Mouse (Mus musculus) heart, postnatal 0 days (tissue): ENCODE data around the gene Pigk. TPM values are rescaled to one million over a fixed set of nuclear protein-coding genes. Genes with fewer than 3 reads are reported as not detected.

Source experiments
- ATAC-seq: fragments of 200-750 bp; cut with Nextera tagmentation; 2 replicates; pipeline ENCODE4 v1.8.0; 2017; ENCODE audit warnings: low read depth, moderate number of reproducible peaks, moderate library complexity; ENCODE audit not compliant: insufficient read depth
- DNase-seq: peaks from one replicate; pipeline ENCODE4 v3.0.0-alpha.2; 2016; ENCODE audit warnings: low spot score
- H3K27ac ChIP-seq: fragments of 300-500 bp; sonication (generic); 2 replicates; pipeline ENCODE4 v1.5.1; 2014; ENCODE audit warnings: low read depth, mild to moderate bottlenecking
- H3K27me3 ChIP-seq: fragments of 300-500 bp; sonication (generic); 2 replicates; pipeline ENCODE4 v1.6.1; 2014; ENCODE audit warnings: low read length, mixed read lengths; ENCODE audit not compliant: control insufficient read depth, insufficient read depth
- H3K36me3 ChIP-seq: fragments of 300-500 bp; sonication (generic); replicated peaks from 2 replicates; pipeline ENCODE4 v1.6.1; 2014; ENCODE audit warnings: low read length, mixed read lengths; ENCODE audit not compliant: control insufficient read depth, insufficient read depth
- H3K4me1 ChIP-seq: fragments of 300-500 bp; sonication (generic); 2 replicates; pipeline ENCODE4 v1.6.1; 2014; ENCODE audit warnings: antibody characterized with exemption; ENCODE audit not compliant: control insufficient read depth, insufficient read depth
- H3K4me2 ChIP-seq: fragments of 300-500 bp; sonication (generic); 2 replicates; pipeline ENCODE4 v1.6.1; 2014; ENCODE audit warnings: low read depth, mild to moderate bottlenecking, low read length, moderate library complexity
- H3K4me3 ChIP-seq: fragments of 300-500 bp; sonication (generic); 2 replicates; pipeline ENCODE4 v1.5.1; 2014; ENCODE audit warnings: low read depth, low read length
- H3K9ac ChIP-seq: fragments of 300-500 bp; sonication (generic); replicated peaks from 2 replicates; pipeline ENCODE4 v1.6.1; 2014; ENCODE audit warnings: low read depth, low read length, mixed read lengths
- H3K9me3 ChIP-seq: fragments of 300-500 bp; sonication (generic); replicated peaks from 2 replicates; pipeline ENCODE4 v1.6.1; 2016; ENCODE audit warnings: low read length; ENCODE audit not compliant: control insufficient read depth
- CTCF ChIP-seq: IDR thresholded peaks from 2 replicates; pipeline ENCODE4 v1.5.1; 2016; ENCODE audit warnings: antibody characterized with exemption, control low read depth, low read depth
- EP300 ChIP-seq: IDR thresholded peaks from 2 replicates; pipeline ENCODE4 v1.6.1; 2016; ENCODE audit warnings: antibody characterized with exemption, low read depth
- WGBS: fragments of 180-500 bp; shearing (Covaris S2); extraction: QIAGEN DNeasy Blood & Tissue Kit; methylation state at CpG from one replicate; pipeline ENCODE4 v1.1.7; 2014; 5-methylcytosine and 5-hydroxymethylcytosine counted together
- polyA plus RNA-seq: library from polyadenylated mRNA; unstranded; fragments of >200 nt; fragmentation: Nextera tagmentation; extraction: Ambion mirVana; gene quantifications from 2 replicates; pipeline ENCODE4 v1.2.1, GENCODE M21; 2015
- total RNA-seq: library from RNA; depleted of rRNA; stranded (reverse); fragments of >200 nt; gene quantifications from 2 replicates; pipeline ENCODE4 v1.2.3, GENCODE M21; 2014; ENCODE audit warnings: low replicate concordance

Pigk gene
- total and polyA plus RNA-seq, 2 experiments from 2014 or later = 17.8 to 28.4 TPM

GRCm38 (mm10) chr3:152837407-152837806, 123.5 kb downstream of the Pigk start:
- no peak overlapping the region for H3K4me2 ChIP-seq
- no peaks in the 10 kb centered on the region for H3K36me3 ChIP-seq
- DNase-seq (no peak), ATAC-seq (no peak)
- 41% methylated on average over 2 of the region's 2 CpGs for WGBS
- H3K4me1 ChIP-seq = no peaks in the 10 kb centered on the region
- H3K9me3 ChIP-seq = no peaks in the 10 kb centered on the region
- no peaks in the 10 kb centered on the region for H3K27me3 ChIP-seq
- no peak overlapping the region for H3K4me3 ChIP-seq
- no peak overlapping the region for H3K9ac ChIP-seq
- H3K27ac ChIP-seq = no peak overlapping the region
- TF ChIP-seq EP300 (no peak), CTCF (no peak)

- no peaks in the 10 kb centered on the region for H3K27me3 ChIP-seq
- 57% methylated on average over 1 of the region's 1 CpGs for WGBS
- H3K4me3 ChIP-seq = no peak overlapping the region
- H3K27ac ChIP-seq = no peak overlapping the region
- no peak overlapping the region for H3K9ac ChIP-seq
- no peaks in the 10 kb centered on the region for H3K36me3 ChIP-seq
- H3K4me2 ChIP-seq = no peak overlapping the region
- H3K4me1 ChIP-seq = no peaks in the 10 kb centered on the region
- DNase-seq = no peak
- no peaks in the 10 kb centered on the region for H3K9me3 ChIP-seq
- ATAC-seq = no peak
- TF ChIP-seq EP300 (no peak), CTCF (no peak)
Observed at GRCm38 (mm10) chr3:152837938-152838337, 124.0 kb downstream of the Pigk start.

- Histone ChIP-seq H3K4me2 (no peak overlapping the region), H3K4me1 (no peaks in the 10 kb centered on the region), H3K9ac (no peak overlapping the region), H3K36me3 (no peaks in the 10 kb centered on the region), H3K27ac (no peak overlapping the region), H3K4me3 (no peak overlapping the region), H3K9me3 (no peaks in the 10 kb centered on the region), H3K27me3 (no peaks in the 10 kb centered on the region)
- ATAC-seq (no peak), DNase-seq (no peak)
- 60% methylated on average over 6 of the region's 6 CpGs for WGBS
- TF ChIP-seq CTCF (no peak), EP300 (no peak)
Observed at GRCm38 (mm10) chr3:152841264-152841663, 127.4 kb downstream of the Pigk start.

- H3K9ac ChIP-seq = no peak overlapping the region
- no peaks in the 10 kb centered on the region for H3K36me3 ChIP-seq
- H3K27me3 ChIP-seq = no peaks in the 10 kb centered on the region
- no peak overlapping the region for H3K4me3 ChIP-seq
- no peaks in the 10 kb centered on the region for H3K4me1 ChIP-seq
- ATAC-seq (no peak), DNase-seq (no peak)
- no peaks in the 10 kb centered on the region for H3K9me3 ChIP-seq
- TF ChIP-seq EP300 (no peak), CTCF (no peak)
- no peak overlapping the region for H3K4me2 ChIP-seq
- no peak overlapping the region for H3K27ac ChIP-seq
- WGBS = 75% methylated on average over 3 of the region's 3 CpGs
Observed at GRCm38 (mm10) chr3:152842648-152843047, 128.7 kb downstream of the Pigk start.

- Histone ChIP-seq H3K4me1 (no peaks in the 10 kb centered on the region), H3K27ac (no peak overlapping the region), H3K27me3 (no peaks in the 10 kb centered on the region), H3K4me2 (no peak overlapping the region), H3K9me3 (no peaks in the 10 kb centered on the region), H3K36me3 (no peaks in the 10 kb centered on the region), H3K9ac (no peak overlapping the region), H3K4me3 (no peak overlapping the region)
- DNase-seq = no peak
- ATAC-seq = no peak
- TF ChIP-seq EP300 = no peak
- TF ChIP-seq CTCF = no peak
Observed at GRCm38 (mm10) chr3:152843925-152844324, 130.0 kb downstream of the Pigk start.

- Histone ChIP-seq H3K4me3 (no peak overlapping the region), H3K9ac (no peak overlapping the region), H3K9me3 (no peaks in the 10 kb centered on the region), H3K4me2 (no peak overlapping the region), H3K27me3 (no peaks in the 10 kb centered on the region), H3K4me1 (no peaks in the 10 kb centered on the region), H3K36me3 (no peaks in the 10 kb centered on the region), H3K27ac (no peak overlapping the region)
- ATAC-seq (no peak), DNase-seq (no peak)
- WGBS = 58% methylated on average over 12 of the region's 12 CpGs
- TF ChIP-seq CTCF (no peak), EP300 (no peak)
Observed at GRCm38 (mm10) chr3:152855006-152855614, 141.2 kb downstream of the Pigk start.
